Mouse (Mus musculus): ENCODE measurements at regions not wholly inside any gene's neighbourhood (a gene's known extent, or its start where the extent isn't known, plus 50 kb on each side); places are given as distances from the start of the nearest gene placed in this dataset.

GRCm38 (mm10) chr16:66013608-66014007 is 198.6 kb downstream of the Vgll3 start:
- TF ChIP-seq MAFK (IDR thresholded peaks at IDR 0.05; ENCODE audit: insufficient read depth, low read depth, low read length) (no peak), HCFC1 (IDR thresholded peaks at IDR 0.05; ENCODE audit: borderline replicate concordance, insufficient read depth, low read length) (no peak), CHD2 (IDR thresholded peaks at IDR 0.05; ENCODE audit: low read depth, low read length) (no peak)
